Comparison of ENCODE assay signal across 1 mouse cellular context in the genomic region with DNA sequence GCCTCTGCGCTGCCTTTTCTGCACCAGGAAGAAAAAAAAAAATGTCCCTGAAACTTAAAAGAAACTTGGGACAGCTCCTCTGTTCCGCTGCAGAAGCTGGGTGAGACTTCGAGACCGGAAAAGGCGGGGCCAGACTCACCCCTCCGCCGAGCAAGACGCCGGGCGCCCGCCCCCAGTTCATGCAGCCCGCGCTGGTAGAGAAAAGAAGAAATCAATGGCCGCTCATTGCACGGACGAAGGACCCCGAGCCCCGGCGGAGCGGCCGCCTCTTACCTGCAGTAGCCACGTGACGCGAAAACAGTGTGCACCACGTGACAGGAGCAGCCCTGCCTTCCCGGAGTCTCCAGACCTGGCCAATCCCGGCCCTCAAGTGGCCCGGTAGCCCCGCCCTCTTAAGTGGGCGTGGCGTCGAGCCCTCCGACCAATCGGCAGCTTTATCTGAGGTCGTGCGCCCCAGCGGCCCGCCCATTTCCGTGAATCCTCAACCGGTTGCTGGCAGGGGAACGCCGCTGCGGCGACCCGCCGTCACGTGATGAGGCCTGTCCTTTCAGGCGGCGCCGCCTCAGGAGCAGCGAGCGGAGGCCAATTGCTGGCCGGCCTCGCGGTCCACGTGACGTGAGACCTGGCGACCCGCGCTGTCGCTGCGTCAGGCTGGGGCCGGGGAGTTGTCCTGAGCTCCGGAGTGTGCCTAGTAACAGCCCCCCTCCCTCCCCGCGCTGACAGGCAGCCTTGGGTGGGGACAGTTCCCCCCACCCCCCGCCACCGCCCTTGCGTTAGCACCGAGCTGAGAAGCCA.
TF ChIP-seq lines count a peak whose summit lies in the region.

Gene Cuta (minus strand): TSS at position 392 of the 795 bp plus-strand sequence.

TF ChIP-seq in MEL, 35 proteins besides CTCF, POLR2A, EP300 and RAD21 (continued from another document):
- peak; percentile 91 for TF ChIP-seq MXI1 (IDR thresholded peaks at IDR 0.05; ENCODE audit: low read depth, low read length)
